Mouse (Mus musculus) mouse trophoblast stem cell (cell line): ENCODE measurements around the gene Cpa2.

Experiments
- in situ Hi-C, 2 experiments: fragments of 300-500 bp; cut with MseI, MboI; formaldehyde crosslinking; loops; 2 replicates in 1 of 2; 3 replicates in 1 of 2; pipeline ENCODE4 v1.15.1; 2025

The Cpa2 gene

DNA sequence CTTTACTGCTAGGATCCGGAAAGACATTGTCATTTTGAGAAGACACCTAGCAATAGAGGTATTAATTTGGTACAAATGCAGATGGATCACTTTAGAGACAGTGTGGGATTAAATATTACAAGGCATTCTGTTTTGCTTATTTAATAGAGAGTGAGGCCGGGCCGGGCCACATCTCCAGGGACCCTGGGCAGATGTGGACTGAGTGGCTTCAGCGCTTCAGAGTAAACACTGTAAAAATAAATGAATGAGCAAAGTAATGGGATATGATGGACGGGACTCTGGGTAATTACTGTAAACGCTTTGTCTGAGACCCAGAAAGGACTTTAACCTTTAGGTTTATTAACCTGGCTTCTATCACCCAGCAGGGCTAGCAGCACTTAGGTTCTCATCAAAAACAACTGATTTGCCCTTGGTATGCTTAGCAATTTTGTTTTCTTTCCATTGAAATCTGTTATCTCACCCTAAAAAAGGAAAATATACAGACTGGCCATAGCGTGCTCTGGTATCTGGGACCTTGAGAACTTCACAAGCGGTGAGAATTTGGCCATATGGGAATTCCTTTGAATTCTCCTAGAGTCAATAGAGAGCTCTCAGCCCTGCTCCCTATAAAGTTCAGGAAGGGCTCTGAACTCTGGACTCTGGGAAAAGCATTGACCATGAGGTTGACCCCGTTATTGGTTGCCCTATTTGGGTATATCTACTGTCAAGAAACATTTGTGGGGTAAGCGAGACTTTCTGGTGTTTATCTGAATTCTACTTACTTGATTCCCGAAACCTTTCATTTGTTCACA lies at the start of gene Cpa2:
Gene Cpa2 (plus strand): TSS at position 574 of the 791 bp plus-strand sequence.
- in situ Hi-C loops, result no loop called here

DNA sequence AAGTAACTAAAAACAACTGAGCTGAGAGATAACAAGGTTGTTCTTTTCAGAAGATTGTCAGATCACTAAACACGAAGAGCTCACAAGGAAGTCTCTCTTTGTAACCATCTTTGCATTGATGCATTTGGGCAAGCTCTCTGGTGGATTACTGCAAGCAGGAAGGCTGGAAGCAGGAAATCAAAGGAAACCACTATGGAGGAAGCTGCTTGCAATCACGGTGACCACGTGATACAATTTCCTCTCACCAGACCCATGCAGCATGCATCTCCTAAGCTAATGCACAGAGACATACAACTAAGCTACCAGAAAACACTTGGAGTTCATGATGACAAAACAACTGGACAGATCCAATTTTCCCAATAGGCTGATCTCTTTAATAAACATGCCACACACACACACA lies 42.3 kb upstream of the Cpa2 start:
- in situ Hi-C loops, result no loop called here

DNA sequence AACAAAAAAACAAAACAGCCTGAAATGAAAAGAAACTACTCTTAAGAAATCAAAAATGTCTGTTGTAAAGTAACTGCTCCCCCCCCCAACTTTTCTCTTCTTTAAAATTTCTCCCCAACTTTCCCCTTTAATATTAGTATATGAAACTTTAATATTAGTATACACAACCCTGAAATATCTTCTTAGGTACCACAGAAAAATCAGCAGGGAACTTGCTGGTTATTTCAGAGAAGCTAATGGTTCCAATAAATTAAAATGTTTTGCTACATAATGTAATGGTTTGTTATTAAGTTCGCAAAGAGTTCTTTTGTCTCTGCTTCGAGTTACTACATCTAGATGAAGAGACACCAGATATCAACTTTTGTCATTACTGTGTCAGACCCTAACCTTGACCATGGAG lies 32.6 kb upstream of the Cpa2 start:
- in situ Hi-C loops, result no loop called here

DNA sequence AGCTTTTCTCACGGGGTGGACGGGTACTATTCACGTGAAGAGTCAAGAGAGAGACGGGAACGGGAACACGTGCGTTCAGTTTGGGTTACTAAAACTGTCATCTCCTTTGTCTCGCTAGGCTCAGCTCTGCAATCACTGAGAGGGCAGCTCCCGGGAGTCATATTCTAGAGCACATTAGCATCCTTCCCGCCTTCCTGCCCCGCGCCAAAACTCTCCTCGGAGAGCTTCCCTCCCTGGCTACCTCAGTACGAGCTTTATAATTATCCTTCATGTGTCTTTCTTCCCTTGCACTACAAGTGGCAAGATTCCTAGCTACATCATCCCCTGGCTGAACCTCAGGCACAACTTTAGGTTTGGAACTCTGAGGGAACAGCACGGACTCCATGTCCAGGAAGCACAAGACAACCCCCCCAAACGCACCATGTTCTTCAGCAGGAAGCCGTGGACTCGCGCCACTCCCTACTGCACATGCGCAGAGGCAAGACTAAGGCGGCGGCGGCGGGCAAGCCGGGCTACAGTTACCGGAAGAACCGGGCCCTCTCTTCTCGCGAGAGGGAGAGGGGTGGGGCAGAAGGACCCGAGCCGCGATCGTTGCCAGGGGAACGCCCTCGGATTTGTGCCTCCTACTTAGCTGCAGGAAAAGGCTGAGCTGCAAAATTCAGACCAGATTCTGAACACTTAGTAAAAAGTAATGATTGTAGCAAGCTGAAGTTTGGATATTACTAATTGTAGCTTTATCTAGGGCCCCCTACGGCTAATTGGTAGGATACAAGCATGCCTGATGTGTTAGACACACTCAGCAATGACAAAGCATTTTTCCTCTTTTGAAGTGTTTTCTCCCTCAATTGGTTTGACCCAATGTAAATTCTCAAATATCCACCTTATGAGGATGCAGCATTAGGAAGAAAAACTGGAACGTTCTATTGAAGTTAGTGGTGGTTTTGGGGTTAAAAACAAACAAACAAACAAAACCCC lies 31.8 kb upstream of the Cpa2 start, which contains the start of the genes Tmem209 and Ssmem1:
Gene Tmem209 (minus strand): TSS at position 519 of the 975 bp plus-strand sequence.
Gene Ssmem1 (plus strand): TSS at position 585 of the 975 bp plus-strand sequence.
- in situ Hi-C loops, result no loop called here

DNA sequence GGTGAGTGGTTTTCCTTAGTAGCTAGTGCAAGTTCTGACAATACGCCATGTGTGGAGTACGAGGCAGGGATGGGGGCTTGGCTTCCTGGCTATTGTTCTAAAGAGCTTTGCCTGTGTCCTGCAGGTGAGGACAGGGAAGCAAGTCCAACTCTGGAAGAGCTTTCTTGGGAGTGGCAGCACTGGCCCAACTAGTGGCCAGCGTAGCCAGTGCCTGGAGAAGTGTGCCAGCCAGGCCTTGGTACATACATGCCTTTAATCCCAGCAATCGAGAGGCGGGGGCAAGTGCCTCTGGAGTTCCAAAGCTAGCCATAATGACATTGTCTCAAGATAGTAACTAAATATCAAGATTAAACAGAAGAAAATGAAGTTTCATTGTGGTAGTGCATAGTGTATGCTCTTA lies 31.1 kb upstream of the Cpa2 start:
- in situ Hi-C loops, result no loop called here

DNA sequence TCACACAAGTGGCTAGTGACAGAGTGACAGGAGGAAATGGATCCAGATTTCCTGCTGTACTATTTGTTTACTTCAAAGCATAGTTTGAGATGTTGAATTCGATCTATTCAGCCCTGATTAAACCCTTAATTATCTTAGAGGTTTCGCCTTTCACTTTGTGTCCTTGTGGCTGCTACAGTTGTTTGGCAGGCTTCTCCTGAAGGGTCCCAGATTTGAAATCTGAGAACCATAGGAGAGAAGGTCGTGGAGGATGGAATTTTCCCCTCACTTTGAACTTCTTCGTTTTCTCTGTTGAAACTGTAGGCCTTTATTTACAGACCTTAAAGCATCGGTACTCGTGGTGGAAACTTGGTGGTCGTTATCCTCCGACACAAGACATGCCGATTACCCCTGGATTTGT lies 27.1 kb upstream of the Cpa2 start:
- in situ Hi-C loops, result no loop called here

DNA sequence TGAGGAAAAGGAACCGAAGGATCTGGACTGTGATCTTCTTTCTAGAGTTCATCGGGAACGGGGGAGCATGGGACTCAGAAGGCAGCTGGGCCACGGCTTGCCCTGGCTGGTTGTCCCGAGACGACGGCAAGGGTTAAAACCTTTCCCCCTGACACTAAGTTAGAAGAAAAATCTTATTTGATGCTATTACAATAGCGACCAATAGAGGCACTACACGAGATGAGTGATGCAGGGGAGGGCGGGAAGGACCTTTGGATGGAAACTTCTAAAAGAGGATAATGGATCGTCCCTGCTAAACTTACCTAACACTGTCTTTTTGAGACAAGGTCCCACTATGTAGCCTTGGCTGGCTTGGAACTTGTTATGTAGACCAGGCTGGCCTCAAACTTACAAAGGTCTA lies 21.0 kb upstream of the Cpa2 start:
- in situ Hi-C loops, result no loop called here

DNA sequence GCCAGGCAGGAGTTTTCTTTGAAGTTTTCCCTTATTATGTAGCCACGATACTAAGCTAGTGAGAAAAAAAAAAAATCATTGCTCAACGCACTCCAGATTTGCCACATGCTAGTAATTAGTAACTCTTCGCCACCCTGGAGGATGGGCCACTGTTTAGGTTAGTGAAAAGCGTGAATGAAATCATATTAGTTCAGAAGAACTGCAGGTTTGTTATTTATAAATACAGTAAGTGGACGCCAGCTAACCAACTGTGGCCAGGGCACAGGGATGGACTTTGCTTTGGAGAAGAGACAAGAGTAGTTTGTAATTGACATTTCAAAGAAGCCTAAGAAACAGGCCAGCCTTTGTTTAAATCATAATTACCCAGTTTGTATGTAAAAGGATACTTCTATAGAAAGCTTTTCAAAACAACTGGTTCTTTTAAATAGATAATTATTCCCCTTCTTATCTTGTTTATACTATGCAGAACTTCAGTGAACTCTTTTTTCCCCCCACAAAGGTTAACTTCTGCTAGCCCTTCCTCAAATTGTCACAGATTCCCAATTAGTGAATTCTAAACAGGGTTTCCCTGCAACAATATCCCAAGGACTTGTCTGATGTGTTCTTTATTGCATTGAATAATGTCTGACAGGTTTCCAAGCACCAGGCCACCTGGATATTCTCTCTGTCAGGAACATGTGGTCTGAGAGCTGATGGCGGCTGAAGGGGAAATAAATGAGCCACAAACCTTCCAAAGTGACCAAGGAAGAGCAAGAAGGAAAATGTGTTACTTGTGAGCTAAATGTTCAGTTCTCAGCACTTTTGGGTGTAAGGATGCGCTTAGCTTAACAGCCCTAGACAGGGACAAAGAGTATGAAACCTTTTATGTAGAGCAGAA lies 15.7 kb upstream of the Cpa2 start:
- in situ Hi-C loops, result no loop called here

DNA sequence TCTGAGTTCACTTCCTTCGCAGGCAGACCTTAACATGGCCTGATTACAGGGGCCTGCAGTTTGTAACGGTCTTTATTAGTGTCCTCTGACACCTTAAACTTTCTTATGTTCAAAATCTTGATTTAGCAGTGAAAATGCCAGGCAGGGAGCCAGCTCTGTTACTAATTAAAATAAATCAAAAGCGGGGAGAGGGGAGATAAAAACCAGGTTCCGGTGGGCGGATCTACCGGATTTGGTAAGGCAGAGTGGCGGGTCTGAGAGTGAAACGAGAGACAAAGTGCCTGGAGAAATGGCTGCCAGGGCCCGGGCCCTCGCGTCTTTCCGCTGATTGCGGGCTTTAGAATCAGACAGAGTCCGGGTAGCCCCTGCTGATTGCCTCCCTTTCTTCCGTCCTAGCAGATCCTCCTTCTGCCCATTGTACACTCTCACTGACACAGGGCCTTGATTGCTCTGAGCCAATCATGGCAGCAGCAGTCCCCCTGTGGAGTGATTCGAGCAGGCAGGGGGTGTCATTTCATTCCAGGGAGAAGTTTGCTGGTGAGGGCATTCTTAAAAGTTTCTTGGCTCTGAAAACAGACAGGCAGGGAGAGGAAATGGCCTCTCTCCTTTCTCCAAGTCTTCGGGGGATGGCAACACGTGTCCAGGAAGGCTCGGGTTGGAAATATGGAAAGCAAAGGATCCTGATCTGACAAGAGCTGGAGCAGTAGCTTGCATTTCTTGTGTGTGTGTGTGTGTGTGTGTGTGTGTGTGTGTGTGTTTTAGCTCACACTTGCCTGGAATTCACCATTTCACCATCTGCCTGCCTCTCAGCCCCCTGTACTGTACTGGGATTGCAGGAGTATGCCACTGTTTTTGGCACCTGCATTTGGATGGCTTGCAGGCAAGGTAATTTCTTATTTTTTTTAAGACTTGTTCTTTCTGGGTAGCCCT lies 14.5 kb upstream of the Cpa2 start:
- in situ Hi-C loops, result no loop called here

DNA sequence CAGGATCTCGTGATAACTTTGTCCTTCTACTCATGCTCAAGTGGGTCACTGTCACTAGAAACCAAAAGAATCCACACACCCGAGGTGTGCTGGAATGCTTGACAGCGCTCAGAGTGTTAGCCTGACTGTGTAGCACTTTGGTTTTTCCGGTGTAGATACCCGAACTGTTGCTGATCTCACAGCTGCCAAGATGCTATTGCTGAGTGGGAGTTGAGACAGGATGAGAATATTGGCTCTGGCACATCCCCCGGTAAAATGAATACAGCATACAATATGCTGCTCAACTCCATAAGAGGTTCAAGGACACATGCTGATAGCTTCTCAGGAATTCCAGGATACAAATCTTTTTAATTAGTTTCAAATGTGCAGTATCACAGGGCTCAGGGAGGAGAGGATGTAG lies 12.6 kb upstream of the Cpa2 start:
- in situ Hi-C loops, result no loop called here

DNA sequence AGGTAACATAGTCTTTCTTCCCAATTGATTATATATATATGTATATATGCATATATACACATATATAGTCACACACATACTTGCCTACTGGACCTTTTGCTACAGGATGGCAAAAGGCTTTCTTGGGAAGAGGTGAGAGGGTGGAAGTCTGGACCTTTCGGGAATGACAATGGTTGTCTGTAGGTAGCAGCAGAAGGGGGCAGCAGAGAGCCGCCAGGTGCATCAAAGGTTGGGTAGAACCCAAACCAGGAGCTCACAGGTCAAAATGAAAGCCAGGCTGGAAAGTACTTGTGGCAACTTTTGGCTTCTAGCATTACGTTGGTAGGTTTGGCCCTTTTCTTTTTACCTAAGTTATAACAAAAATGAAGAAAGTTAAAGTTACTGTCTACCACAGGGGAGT lies 6.0 kb upstream of the Cpa2 start:
- in situ Hi-C loops, result no loop called here

DNA sequence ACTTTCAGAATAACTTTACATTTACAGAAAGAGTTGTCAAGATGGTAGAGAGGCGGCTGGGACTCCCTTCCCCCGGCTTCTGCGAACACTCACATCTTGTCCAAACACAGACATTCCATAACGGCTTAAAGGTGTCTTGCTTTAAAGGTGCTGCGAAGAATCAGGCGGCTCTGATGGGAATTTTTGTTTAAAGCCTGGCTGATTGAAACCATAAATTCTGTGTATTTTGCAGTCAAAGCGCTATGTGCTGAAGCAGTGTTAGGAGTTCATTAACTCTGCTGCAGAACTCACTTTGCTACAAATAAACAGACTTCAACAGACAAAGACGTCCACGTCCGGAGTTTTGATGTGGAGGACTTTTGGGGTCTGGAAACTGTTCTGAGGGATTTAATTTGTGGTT lies 3.1 kb upstream of the Cpa2 start:
- in situ Hi-C loops, result no loop called here

DNA sequence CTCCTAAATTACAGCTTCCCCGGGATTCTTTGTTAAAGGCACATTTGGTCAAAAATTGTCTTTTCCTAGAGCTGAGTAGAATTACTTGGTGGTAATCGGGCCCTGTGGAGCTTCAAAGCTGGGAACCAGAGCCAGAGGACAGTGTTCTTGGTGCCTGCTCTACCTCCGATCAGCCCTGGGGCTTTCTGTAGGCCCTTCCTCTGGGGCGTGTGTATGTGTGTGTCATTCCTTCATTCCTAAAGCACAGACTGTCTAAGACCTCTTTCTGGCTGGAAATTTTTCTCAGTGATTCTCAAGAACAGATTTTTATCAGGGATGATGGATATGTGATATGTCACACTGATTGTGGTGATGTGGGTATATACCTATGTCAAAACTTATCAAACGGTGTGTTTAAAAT lies 2.6 kb upstream of the Cpa2 start:
- in situ Hi-C loops, result no loop called here

DNA sequence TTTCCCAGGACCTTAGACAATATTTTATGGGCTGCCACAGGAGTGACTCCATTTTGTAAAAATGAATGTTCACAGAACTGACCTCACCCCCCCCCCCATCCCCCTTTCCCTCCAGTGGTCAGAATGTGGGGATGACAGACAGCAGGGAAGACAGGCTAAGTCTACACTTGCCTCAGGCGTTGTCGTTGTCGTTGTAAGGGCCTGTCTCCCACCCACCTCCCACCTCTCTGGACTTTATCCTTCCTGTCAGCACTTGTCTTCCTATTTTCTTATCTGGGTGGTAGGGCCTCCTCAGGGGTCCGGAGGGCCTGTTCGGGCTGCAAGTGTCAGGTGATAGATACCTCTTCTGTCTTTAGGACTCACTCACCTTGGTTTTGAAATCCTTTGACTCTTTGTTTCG lies 895 bp downstream of the Cpa2 start:
- in situ Hi-C loops, result no loop called here

DNA sequence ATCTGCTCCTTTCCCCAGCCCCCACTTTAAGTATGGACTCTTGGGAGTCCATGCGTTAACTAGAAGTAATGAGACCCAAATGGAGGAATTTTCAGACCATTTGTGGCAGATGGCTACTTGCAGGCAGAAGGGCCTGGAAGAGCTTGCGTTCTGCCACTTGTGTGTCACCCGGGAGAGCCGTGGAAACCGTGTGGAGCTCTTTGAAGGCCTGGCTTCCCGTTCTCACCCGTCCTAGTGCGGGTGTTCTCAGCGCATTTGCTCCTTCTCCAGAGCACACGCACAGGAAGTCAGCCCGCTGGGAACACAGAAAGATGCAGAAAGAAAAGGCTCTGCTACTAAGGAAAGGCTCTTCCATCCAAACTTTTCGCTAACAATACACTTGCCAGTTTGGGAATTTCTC lies 1.7 kb downstream of the Cpa2 start:
- in situ Hi-C loops, result no loop called here

DNA sequence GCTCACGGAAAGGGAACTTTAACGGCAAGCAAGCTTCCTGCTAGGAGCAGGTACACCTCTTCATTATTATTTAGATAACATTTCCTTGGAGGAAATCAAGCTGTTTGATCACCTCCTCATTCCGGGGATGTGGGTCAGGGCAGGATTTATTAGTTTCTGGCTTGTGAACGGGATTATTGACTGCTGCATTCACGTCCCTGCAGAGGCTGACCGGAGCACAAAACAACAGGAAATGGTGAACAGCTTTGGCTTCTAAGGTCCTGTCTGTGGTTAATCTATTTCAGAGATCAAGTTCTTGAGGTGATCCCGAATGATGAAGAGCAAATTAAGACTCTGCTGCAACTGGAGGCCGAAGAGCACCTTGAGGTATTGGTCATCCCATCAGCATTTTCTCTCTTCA lies 2.5 kb downstream of the Cpa2 start:
- in situ Hi-C loops, result no loop called here

DNA sequence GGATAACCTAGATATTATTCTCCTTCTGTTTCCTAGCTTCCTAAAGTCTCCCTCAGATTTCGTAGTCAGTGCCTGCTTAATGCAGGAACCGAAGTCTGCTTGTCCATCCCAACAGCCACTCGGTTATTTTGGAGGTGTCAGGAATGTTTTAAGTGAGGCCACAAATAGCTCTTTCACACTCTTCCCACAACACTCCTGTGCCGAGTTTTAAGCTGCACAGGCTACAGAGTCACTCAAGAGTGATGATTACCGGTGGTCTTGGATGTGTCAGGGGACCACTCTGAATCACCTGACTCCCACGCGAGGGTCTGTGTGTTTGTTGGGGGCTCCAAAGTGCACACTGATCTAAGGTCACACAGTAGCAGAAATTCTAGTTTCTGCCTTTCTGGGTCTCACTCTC lies 4.3 kb downstream of the Cpa2 start:
- in situ Hi-C loops, result no loop called here

DNA sequence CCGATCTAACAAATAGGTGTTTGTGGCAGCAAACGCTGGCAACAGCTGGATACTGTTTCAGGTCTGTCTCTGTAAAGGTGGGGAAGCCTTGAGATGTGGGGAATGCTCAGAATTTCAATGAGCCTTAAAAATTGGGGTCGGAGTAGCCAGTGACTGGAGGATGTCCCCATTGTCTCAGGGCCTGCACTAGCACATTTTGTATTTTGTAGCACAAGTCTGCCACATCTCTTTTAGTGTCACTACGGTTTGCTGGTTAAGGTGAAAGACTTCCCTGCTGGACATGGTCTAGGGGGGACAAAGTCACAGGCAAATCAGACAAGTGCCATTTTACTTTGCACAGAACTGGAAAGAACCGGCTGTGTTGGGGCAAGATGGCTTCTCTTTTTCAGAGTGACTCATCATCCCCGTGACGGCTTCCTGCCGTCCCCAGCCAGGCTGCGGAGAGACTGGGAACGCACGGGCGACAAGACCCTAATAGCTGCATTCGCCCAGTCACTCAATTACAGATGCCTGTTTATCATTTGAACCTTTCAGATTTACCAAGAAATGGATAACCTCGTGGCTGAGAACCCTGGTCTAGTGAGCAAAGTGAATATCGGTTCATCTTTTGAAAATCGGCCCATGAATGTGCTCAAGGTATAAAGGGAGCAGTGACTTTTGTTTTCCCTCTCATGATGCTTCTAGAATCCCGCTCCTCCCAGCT lies 5.3 kb downstream of the Cpa2 start:
- in situ Hi-C loops, result no loop called here

DNA sequence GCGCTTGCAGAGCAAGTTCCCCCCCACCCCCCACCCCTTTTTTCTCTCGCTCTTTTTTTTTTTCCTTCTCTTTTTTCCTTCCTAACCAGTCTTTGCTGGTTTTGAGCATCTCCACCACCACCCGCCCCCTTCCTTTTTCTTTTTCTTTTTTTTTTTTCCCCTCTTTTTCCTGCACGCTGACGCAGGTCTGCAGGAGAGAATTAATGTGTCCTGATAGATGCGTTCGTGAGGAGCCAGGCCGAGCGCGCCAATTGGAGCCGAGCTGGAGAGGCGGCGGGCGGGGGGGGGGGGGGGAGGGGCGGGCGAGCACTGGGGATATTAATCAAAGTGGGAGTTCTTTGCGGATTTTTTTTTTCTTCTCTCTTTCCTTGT lies 5.9 kb downstream of the Cpa2 start:
- in situ Hi-C loops, result no loop called here
